Mouse (Mus musculus) bone marrow, adult 2 months (tissue): ENCODE measurements around the gene Cmtm8.

ENCODE experiments used
- CTCF ChIP-seq: fragments of 200-500 bp; IDR thresholded peaks from 2 replicates; pipeline ENCODE4 v1.5.1; 2011; ENCODE audit warnings: low read length, control low read depth; ENCODE audit not compliant: control insufficient read depth, insufficient read depth
- POLR2A ChIP-seq: fragments of 200-500 bp; IDR thresholded peaks from 2 replicates; pipeline ENCODE4 v1.6.1; 2011; ENCODE audit warnings: low read depth, mild to moderate bottlenecking, control low read depth, low read length, borderline replicate concordance; ENCODE audit not compliant: control insufficient read depth

DNA sequence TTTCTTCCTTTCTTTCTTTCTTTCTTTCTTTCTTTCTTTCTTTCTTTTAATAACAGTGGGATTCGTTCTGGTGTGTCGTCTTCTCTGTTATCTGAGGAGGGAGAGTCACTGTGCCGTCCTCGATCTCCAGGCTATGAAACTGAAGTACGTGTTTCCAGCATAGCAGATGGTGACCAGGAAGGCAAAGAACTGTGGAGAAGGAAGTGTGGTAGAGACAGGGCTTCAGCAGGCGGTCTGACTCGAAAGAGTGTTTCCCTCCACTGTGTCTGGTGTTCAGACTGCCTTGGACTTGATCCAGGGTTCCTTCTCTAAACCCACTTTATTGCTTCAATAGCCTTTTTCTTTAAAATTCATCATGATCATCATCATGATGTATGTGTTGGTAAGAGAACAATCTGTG, 54.4 kb downstream of the Cmtm8 start:
- TF ChIP-seq POLR2A (no peak), CTCF (no peak)
